In genomic region chr11:116440408-116441068, GRCm38 (mm10) we compare ENCODE assay signal across 10 mouse cellular contexts. TPM values are rescaled to one million over a fixed set of nuclear protein-coding genes. Genes with fewer than 3 reads are reported as not detected.
DNase-seq lines count a peak whose midpoint lies in the region; ATAC-seq lines count a peak whose summit lies in the region.
"Had no signal": no experiment of that assay in that cellular context is flagged by ENCODE, and none has a peak within 500 bp of the region (broad histone marks: within the 10 kb centered on the region; RNA-seq: fewer than 3 reads in every experiment).

No protein-coding gene starts in this region.

- H3K27ac ChIP-seq in midbrain, embryonic 12.5 days (replicated peaks): peak overlapping the region; percentile 30; the same call in 1 of the 2 replicates
- no peak overlapping the region for H3K27ac ChIP-seq in midbrain, embryonic 14.5 days (replicated peaks; ENCODE audit: low read depth, low read length)
- H3K27ac ChIP-seq: stomach, embryonic 15.5 days had no signal

- no peak overlapping the region for H3K4me2 ChIP-seq in midbrain, embryonic 12.5 days (replicated peaks)
- no peak overlapping the region for H3K4me2 ChIP-seq in midbrain, embryonic 14.5 days (ENCODE audit: low read length)
- H3K4me2 ChIP-seq: stomach, embryonic 15.5 days had no signal

- DNase-seq in heart, adult 11 months: peak; percentile 94
- DNase-seq in heart, adult 8-10 months (ENCODE audit: low spot score): no peak
- DNase-seq in midbrain, embryonic 14.5 days: no peak
- peak; percentile 45 to 58 for DNase-seq in heart, postnatal 36 days
- DNase-seq in skeletal muscle tissue, adult 2 months (ENCODE audit: low read depth, low spot score): peak; percentile 51
- no peak for DNase-seq in layer of hippocampus, adult 11-12 months (ENCODE audit: low spot score)
- no peak for DNase-seq in left cerebral cortex, adult 8-10 months (ENCODE audit: low spot score in 2 of 2)

- no peak overlapping the region for H3K9ac ChIP-seq in midbrain, embryonic 12.5 days (replicated peaks)
- no peak overlapping the region for H3K9ac ChIP-seq in midbrain, embryonic 14.5 days (replicated peaks; ENCODE audit: low read length)
- H3K9ac ChIP-seq: stomach, embryonic 15.5 days had no signal

- H3K9me3 ChIP-seq in midbrain, embryonic 12.5 days: no peaks in the 10 kb centered on the region
- H3K9me3 ChIP-seq in midbrain, embryonic 14.5 days (ENCODE audit: control insufficient read depth, low read length): no peaks in the 10 kb centered on the region
- H3K9me3 ChIP-seq: stomach, embryonic 15.5 days had no signal

- no peaks in the 10 kb centered on the region for H3K27me3 ChIP-seq in midbrain, embryonic 12.5 days
- H3K27me3 ChIP-seq in midbrain, embryonic 14.5 days (ENCODE audit: control insufficient read depth, insufficient read depth, low read length): no peaks in the 10 kb centered on the region
- H3K27me3 ChIP-seq: stomach, embryonic 15.5 days had no signal

- intact Hi-C loops in heart, postnatal 36 days (cut with DNase I): no loop called here

- H3K36me3 ChIP-seq in midbrain, embryonic 12.5 days: peaks cover 32% of the 10 kb centered on the region
- H3K36me3 ChIP-seq in midbrain, embryonic 14.5 days (ENCODE audit: control insufficient read depth, insufficient read depth, low read length): peaks cover 28% of the 10 kb centered on the region

- 86% methylated on average over 7 of the region's 7 CpGs for WGBS in midbrain, embryonic 12.5 days
- 85% methylated on average over 7 of the region's 7 CpGs for WGBS in midbrain, embryonic 14.5 days

- H3K4me1 ChIP-seq in midbrain, embryonic 12.5 days: peaks cover 24% of the 10 kb centered on the region
- H3K4me1 ChIP-seq in midbrain, embryonic 14.5 days (ENCODE audit: control insufficient read depth, insufficient read depth, low read length): peaks cover 16% of the 10 kb centered on the region

- ATAC-seq in midbrain, embryonic 12.5 days (ENCODE audit: low FRiP score, low read depth): no peak
- no peak for ATAC-seq in midbrain, embryonic 14.5 days (ENCODE audit: low FRiP score, low TSS enrichment)

- H3K4me3 ChIP-seq in midbrain, embryonic 12.5 days: no peak overlapping the region
- H3K4me3 ChIP-seq in midbrain, embryonic 14.5 days (replicated peaks; ENCODE audit: low read depth, low read length): no peak overlapping the region
- H3K4me3 ChIP-seq: stomach, embryonic 15.5 days had no signal

RNA-seq across cellular contexts. Expression of gene Ubald2, which starts 6.6 kb away (rescaled TPM):
- total RNA-seq in heart, adult 8-10 months (2022): 10 to 100 TPM; 28.2 to 36.0 (median 32.7) TPM
- polyA plus RNA-seq in midbrain, embryonic 12.5 days (2016; fragmentation: Nextera tagmentation; extraction: Ambion mirVana): 47.7 and 52.5 TPM in 2 replicates
- polyA plus RNA-seq in midbrain, embryonic 14.5 days (2014; fragmentation: Nextera tagmentation; extraction: Ambion mirVana): 77.5 and 87.8 TPM in 2 replicates
- total RNA-seq in heart, postnatal 36 days (2021): 10 to 100 TPM; 40.4 to 44.9 TPM
- total RNA-seq in left cerebral cortex, adult 8-10 months (2022): 10 to 100 TPM; 22.7 to 25.8 (median 25.1) TPM

RNA-seq across cellular contexts. Expression of gene Qrich2, which starts 25.5 kb away (rescaled TPM):
- under 1 TPM in 1 of 4 experiments, not detected in 3; 0.03 TPM for total RNA-seq in heart, adult 8-10 months (2022)
- not detected in 2 replicates for polyA plus RNA-seq in midbrain, embryonic 12.5 days (2016; fragmentation: Nextera tagmentation; extraction: Ambion mirVana)
- 0.09 TPM in 1 of 2 replicates, not detected in the other for polyA plus RNA-seq in midbrain, embryonic 14.5 days (2014; fragmentation: Nextera tagmentation; extraction: Ambion mirVana)
- total RNA-seq in heart, postnatal 36 days (2021): under 1 TPM in 1 of 2 experiments, not detected in 1; 0.11 TPM
- not detected for total RNA-seq in left cerebral cortex, adult 8-10 months (2022)
- polyA plus RNA-seq: liver, embryonic 16.5 days had no signal

RNA-seq across cellular contexts. Expression of gene Rnf157, which starts 27.7 kb away (rescaled TPM):
- 10 to 100 TPM in 2 of 4 experiments, 1 to 10 TPM in 2; 7.5 to 12.5 (median 9.4) TPM for total RNA-seq in heart, adult 8-10 months (2022)
- polyA plus RNA-seq in midbrain, embryonic 12.5 days (2016; fragmentation: Nextera tagmentation; extraction: Ambion mirVana): 35.7 and 37.8 TPM in 2 replicates
- polyA plus RNA-seq in midbrain, embryonic 14.5 days (2014; fragmentation: Nextera tagmentation; extraction: Ambion mirVana): 45.5 and 50.2 TPM in 2 replicates
- 1 to 10 TPM; 5.8 to 6.1 TPM for total RNA-seq in heart, postnatal 36 days (2021)
- total RNA-seq in left cerebral cortex, adult 8-10 months (2022): 100 to 1,000 TPM; 242 to 283 (median 258) TPM

RNA-seq across cellular contexts. Expression of gene Prpsap1, which starts 53.5 kb away (rescaled TPM):
- 10 to 100 TPM; 24.5 to 29.9 (median 26.0) TPM for total RNA-seq in heart, adult 8-10 months (2022)
- polyA plus RNA-seq in midbrain, embryonic 12.5 days (2016; fragmentation: Nextera tagmentation; extraction: Ambion mirVana): 175 and 183 TPM in 2 replicates
- polyA plus RNA-seq in midbrain, embryonic 14.5 days (2014; fragmentation: Nextera tagmentation; extraction: Ambion mirVana): 171 and 174 TPM in 2 replicates
- total RNA-seq in heart, postnatal 36 days (2021): 10 to 100 TPM; 30.9 to 34.6 TPM
- 10 to 100 TPM; 67.8 to 78.4 (median 74.9) TPM for total RNA-seq in left cerebral cortex, adult 8-10 months (2022)

Comparison
In these comparisons a context has a peak if more than half of its experiments do, and no peak if none do; other contexts are left out.
1. DNase-seq: peak in heart, adult 11 months (single experiment), heart, postnatal 36 days (2 of 2) and skeletal muscle tissue, adult 2 months (single experiment); none in heart, adult 8-10 months (single experiment), midbrain, embryonic 14.5 days (single experiment), layer of hippocampus, adult 11-12 months (single experiment) and left cerebral cortex, adult 8-10 months (0 of 2).
2. RNA of gene Rnf157, which starts 27.7 kb away (total RNA-seq): 242 to 283 TPM in left cerebral cortex, adult 8-10 months; 7.5 to 12.5 TPM in heart, adult 8-10 months and 5.8 to 6.1 TPM in heart, postnatal 36 days; every median in the first group is over 10 times any median in the second.